Mouse (Mus musculus): ENCODE results near the gene BC107364. TPM values are rescaled to one million over a fixed set of nuclear protein-coding genes. Genes with fewer than 3 reads are reported as not detected.
"Not testable (repeated sequence)": the region's sequence is repeated elsewhere in the genome, so short reads cannot be mapped to it uniquely, and the experiment has no call there.

The BC107364 gene
- total RNA-seq, 2 experiments from 2014 or later: not detected

- DNase-seq (ENCODE audit: low spot score in 2 of 2); intact Hi-C loops (cut with DNase I): not testable (repeated sequence)
Observed at GRCm38 (mm10) chr3:96486828-96487559, 34.9 kb upstream of the BC107364 start.

- DNase-seq (ENCODE audit: low spot score in 2 of 2); intact Hi-C loops (cut with DNase I): not testable (repeated sequence)
Observed at GRCm38 (mm10) chr3:96486064-96486827, 34.1 kb upstream of the BC107364 start.

GRCm38 (mm10) chr3:96485361-96485760 is 33.3 kb upstream of the BC107364 start:
- intact Hi-C loops (cut with DNase I): no loop called here
- DNase-seq (ENCODE audit: low spot score in 2 of 2): no peak

- intact Hi-C loops (cut with DNase I): no loop called here
- no peak for DNase-seq (ENCODE audit: low spot score in 2 of 2)
Observed at GRCm38 (mm10) chr3:96484921-96485320, 32.8 kb upstream of the BC107364 start.

- no peak for DNase-seq (ENCODE audit: low spot score in 2 of 2)
- intact Hi-C loops (cut with DNase I): no loop called here
Observed at GRCm38 (mm10) chr3:96483946-96484345, 31.8 kb upstream of the BC107364 start.

GRCm38 (mm10) chr3:96483044-96483443 is 30.9 kb upstream of the BC107364 start:
- intact Hi-C loops (cut with DNase I); DNase-seq (ENCODE audit: low spot score in 2 of 2): not testable (repeated sequence)

- no peak for DNase-seq (ENCODE audit: low spot score in 2 of 2)
- intact Hi-C loops (cut with DNase I): no loop called here
Observed at GRCm38 (mm10) chr3:96482451-96482850, 30.3 kb upstream of the BC107364 start.

GRCm38 (mm10) chr3:96481856-96482255 is 29.8 kb upstream of the BC107364 start:
- intact Hi-C loops (cut with DNase I): no loop called here
- DNase-seq (ENCODE audit: low spot score in 2 of 2): no peak

GRCm38 (mm10) chr3:96480684-96481270 is 28.7 kb upstream of the BC107364 start:
- no peak for DNase-seq (ENCODE audit: low spot score in 2 of 2)
- intact Hi-C loops (cut with DNase I): no loop called here

- DNase-seq (ENCODE audit: low spot score in 2 of 2): no peak
- intact Hi-C loops (cut with DNase I): loop anchor here (10.0 kb wide), 1 partner anchor 154 kb away; no protein-coding TSS in a partner anchor
Observed at GRCm38 (mm10) chr3:96479249-96479648, 27.1 kb upstream of the BC107364 start.

GRCm38 (mm10) chr3:96477558-96477957 is 25.5 kb upstream of the BC107364 start:
- DNase-seq (ENCODE audit: low spot score in 2 of 2): no peak
- intact Hi-C loops (cut with DNase I): loop anchor here (10.0 kb wide), 1 partner anchor 153 kb away; no protein-coding TSS in a partner anchor

- DNase-seq (ENCODE audit: low spot score in 2 of 2): no peak
- intact Hi-C loops (cut with DNase I): loop anchor here (10.0 kb wide), 1 partner anchor 152 kb away; no protein-coding TSS in a partner anchor
Observed at GRCm38 (mm10) chr3:96477084-96477483, 25.0 kb upstream of the BC107364 start.

- intact Hi-C loops (cut with DNase I): loop anchor here (10.0 kb wide), 1 partner anchor 150 kb away; no protein-coding TSS in a partner anchor
- DNase-seq (ENCODE audit: low spot score in 2 of 2): no peak
Observed at GRCm38 (mm10) chr3:96474909-96475655, 23.0 kb upstream of the BC107364 start.

GRCm38 (mm10) chr3:96473556-96473955 is 21.4 kb upstream of the BC107364 start:
- intact Hi-C loops (cut with DNase I): loop anchor here (10.0 kb wide), 1 partner anchor 149 kb away; no protein-coding TSS in a partner anchor
- DNase-seq (ENCODE audit: low spot score in 2 of 2): not testable (repeated sequence)

GRCm38 (mm10) chr3:96472066-96472465 is 20.0 kb upstream of the BC107364 start:
- intact Hi-C loops (cut with DNase I): loop anchor here (10.0 kb wide), 1 partner anchor 147 kb away; no protein-coding TSS in a partner anchor
- no peak for DNase-seq (ENCODE audit: low spot score in 2 of 2)

- intact Hi-C loops (cut with DNase I): loop anchor here (10.0 kb wide), 1 partner anchor 145 kb away; no protein-coding TSS in a partner anchor
- no peak for DNase-seq (ENCODE audit: low spot score in 2 of 2)
Observed at GRCm38 (mm10) chr3:96469626-96470025, 17.5 kb upstream of the BC107364 start.

- intact Hi-C loops (cut with DNase I); DNase-seq (ENCODE audit: low spot score in 2 of 2): not testable (repeated sequence)
Observed at GRCm38 (mm10) chr3:96468335-96468734, 16.2 kb upstream of the BC107364 start.

GRCm38 (mm10) chr3:96467641-96468040 is 15.5 kb upstream of the BC107364 start:
- intact Hi-C loops (cut with DNase I): no loop called here
- DNase-seq (ENCODE audit: low spot score in 2 of 2): no peak

GRCm38 (mm10) chr3:96463891-96464290 is 11.8 kb upstream of the BC107364 start:
- DNase-seq (ENCODE audit: low spot score in 2 of 2): no peak
- intact Hi-C loops (cut with DNase I): no loop called here

Measured in left cerebral cortex, postnatal 25 days (tissue).